Mouse (Mus musculus) megakaryocyte, embryonic 14.5 days (primary cell): ENCODE results near the gene Gmds.

Experiments used
- FLI1 ChIP-seq: IDR thresholded peaks from 2 replicates; pipeline ENCODE4 v1.6.1; 2012; ENCODE audit warnings: low read length, inconsistent platforms, mixed read lengths
- GATA1 ChIP-seq: IDR thresholded peaks from 3 replicates; pipeline ENCODE4 v1.6.1; 2012; ENCODE audit warnings: mixed read lengths, low read length, inconsistent platforms, borderline replicate concordance

GRCm38 (mm10) chr13:32312663-32313062 is 25.9 kb downstream of the Gmds start:
- no peak for TF ChIP-seq GATA1
- no peak for TF ChIP-seq FLI1
